Mouse (Mus musculus): ENCODE measurements around the gene Rabggtb. TPM values are rescaled to one million over a fixed set of nuclear protein-coding genes. Genes with fewer than 3 reads are reported as not detected.

Gene Rabggtb
- 10 to 100 TPM in 1 of 2 experiments, 1 to 10 TPM in 1; 6.4 to 49.8 TPM for polyA plus RNA-seq (2012; fragmentation: generic; extraction: Trizol)

DNA sequence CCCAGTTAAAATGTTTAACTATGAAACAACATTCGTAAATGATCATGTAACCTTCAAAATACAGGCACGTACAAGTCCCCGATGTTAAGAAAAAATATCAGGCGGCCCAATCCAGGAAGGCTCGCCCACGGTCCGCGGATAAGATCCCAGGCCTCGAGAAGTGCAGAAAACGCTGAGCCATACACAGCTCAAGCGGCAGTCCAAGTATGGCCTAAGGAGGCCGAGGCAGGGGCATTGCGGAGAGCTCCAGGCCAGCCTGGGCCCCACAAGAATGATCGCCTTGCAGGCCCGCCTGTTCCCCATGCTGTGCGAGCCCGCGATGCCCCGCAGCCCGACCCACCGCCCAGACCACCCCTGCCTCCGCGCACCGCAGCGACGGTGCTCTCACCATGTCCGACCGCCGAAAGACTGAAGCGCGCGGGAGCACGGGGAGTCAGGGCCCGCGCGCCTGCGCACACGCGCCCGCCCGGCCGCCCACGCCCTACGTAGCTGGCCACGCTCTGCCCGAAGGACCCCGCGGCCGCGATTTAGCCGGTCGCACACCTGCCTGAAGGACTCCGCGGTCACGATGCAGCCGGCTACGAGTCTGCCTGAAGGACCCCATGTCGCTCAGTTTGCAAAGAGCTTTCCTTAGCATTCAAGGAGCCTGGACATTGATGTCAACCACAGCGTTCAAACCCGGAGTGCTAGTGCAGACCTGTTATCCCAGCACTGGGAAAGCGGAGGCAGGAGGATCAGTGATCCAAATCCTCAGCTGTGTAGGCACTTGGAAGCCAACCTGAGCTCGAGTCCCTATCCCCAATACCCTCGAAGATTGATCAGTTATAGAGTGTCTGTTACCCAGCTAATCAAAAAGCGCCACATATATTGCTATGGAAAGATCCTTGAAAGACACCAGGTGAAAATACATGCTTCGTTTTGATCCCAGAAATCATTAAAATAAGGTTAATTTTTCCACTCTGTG lies at the start of gene Rabggtb:
Gene Rabggtb (minus strand): TSS at position 464 of the 964 bp plus-strand sequence.

DNA sequence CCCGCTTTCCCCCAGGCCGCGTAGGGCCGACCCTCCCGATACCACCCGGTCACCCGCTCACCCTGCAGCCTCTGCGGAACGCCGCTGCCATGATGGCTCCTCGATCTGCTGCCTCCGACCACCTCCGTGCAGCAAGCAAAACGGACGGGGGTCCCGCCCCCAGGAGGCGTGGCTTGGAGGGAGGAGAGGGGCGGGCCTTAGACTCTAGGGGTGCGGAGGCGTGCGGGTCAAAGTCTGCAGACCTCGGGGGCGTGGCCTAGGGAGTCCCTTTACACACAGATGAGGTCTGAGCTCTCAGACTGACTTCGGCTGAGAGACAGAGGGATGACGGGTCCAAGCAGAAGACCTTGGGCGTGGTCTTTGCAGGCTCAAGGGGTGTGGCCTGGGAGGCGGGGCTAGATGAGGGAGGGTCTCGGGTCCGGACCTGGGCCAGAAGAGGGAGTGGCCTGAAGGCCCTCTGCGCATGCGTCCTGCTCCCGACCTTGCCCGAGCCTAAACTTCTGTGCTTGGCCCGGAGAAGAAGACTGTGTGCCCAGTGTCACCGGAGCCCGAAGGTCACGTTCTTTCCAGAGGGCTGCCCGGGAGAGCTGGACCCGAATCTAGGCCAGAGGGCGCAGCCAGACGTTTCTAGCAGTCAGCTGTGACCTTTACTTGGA lies 31.7 kb upstream of the Rabggtb start, which contains the start of gene Acadm:
Gene Acadm (minus strand): TSS at position 298 of the 656 bp plus-strand sequence.

DNA sequence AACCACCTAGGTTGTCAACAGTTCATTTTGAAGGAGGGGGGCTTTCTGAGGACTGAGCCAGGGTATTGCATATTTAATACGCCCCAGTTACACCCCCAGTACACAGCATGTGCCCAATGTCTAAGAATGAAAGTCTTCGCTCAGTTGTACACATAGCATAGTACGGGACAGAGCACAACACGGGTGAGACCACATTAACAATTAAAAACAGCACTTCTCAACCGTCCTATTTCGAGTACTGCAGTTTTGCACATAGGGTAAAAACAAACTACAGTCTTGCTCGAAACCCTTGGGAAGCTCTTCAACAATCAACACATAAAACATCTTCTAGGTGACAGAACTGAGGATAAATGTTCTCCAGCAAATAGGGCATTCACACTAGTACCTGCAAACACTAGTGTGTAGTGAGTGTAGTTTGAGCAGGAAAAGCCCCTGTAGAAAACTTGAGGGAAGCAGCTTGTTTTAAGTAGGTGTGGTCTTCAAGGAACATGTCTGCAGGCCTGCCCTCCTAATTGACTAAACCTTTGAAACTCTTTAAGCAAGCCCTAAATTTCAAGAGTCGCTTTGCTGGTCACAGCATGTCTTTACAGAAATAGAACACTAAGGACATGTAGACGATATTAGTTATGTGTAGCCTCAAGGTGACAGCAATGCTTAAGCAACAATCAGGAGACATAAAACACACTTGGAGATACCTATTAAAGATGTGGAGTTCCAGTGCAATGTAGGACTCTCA lies 6.5 kb downstream of the Rabggtb start, which contains the start of gene Msh4:
Gene Msh4 (minus strand): TSS at position 3 of the 736 bp plus-strand sequence.

Other genes starting within 250 kb of the Rabggtb start
- not detected for gene St6galnac3, start 187.8 kb downstream of the Rabggtb start, polyA plus RNA-seq (2012; fragmentation: generic; extraction: Trizol)
- gene Asb17, start 68.8 kb downstream of the Rabggtb start, polyA plus RNA-seq (2012; fragmentation: generic; extraction: Trizol), result not detected
- under 1 TPM in 1 of 2 experiments, not detected in 1; 0.02 TPM for gene Msh4, start 6.9 kb downstream of the Rabggtb start, polyA plus RNA-seq (2012; fragmentation: generic; extraction: Trizol)
- gene Acadm, start 31.6 kb upstream of the Rabggtb start, polyA plus RNA-seq (2012; fragmentation: generic; extraction: Trizol), result 10 to 100 TPM in 1 of 2 experiments, 1 to 10 TPM in 1; 4.8 to 94.6 TPM
- under 1 TPM in 1 of 2 experiments, not detected in 1; 0.02 TPM for gene Slc44a5, start 60.4 kb upstream of the Rabggtb start, polyA plus RNA-seq (2012; fragmentation: generic; extraction: Trizol)

All from C3H10T1/2 (cell line).